Mouse (Mus musculus): ENCODE results near the gene Cyp27b1.

Cyp27b1 gene

GRCm38 (mm10) chr10:127047954-127048353, at the start of gene Cyp27b1:
TSS of gene Cyp27b1 (plus strand) at chr10:127048250.
- DNase-seq (ENCODE audit: low spot score) = no peak

GRCm38 (mm10) chr10:127000529-127000928, 47.5 kb upstream of the Cyp27b1 start, which contains the start of gene Avil:
TSS of gene Avil (plus strand) at chr10:127000709.
- DNase-seq (ENCODE audit: low spot score) = no peak

- no peak for DNase-seq (ENCODE audit: low spot score)
Observed at GRCm38 (mm10) chr10:127001297-127001696, 46.8 kb upstream of the Cyp27b1 start.

- no peak for DNase-seq (ENCODE audit: low spot score)
Observed at GRCm38 (mm10) chr10:127002056-127002455, 46.0 kb upstream of the Cyp27b1 start.

- no peak for DNase-seq (ENCODE audit: low spot score)
Observed at GRCm38 (mm10) chr10:127002765-127003164, 45.3 kb upstream of the Cyp27b1 start.

GRCm38 (mm10) chr10:127003334-127003733, 44.7 kb upstream of the Cyp27b1 start:
- no peak for DNase-seq (ENCODE audit: low spot score)

GRCm38 (mm10) chr10:127003806-127004205, 44.2 kb upstream of the Cyp27b1 start:
- no peak for DNase-seq (ENCODE audit: low spot score)

GRCm38 (mm10) chr10:127016488-127016887, 31.6 kb upstream of the Cyp27b1 start:
- DNase-seq (ENCODE audit: low spot score) = no peak

GRCm38 (mm10) chr10:127017071-127017470, 31.0 kb upstream of the Cyp27b1 start:
- DNase-seq (ENCODE audit: low spot score) = no peak

GRCm38 (mm10) chr10:127018422-127018821, 29.6 kb upstream of the Cyp27b1 start:
- DNase-seq (ENCODE audit: low spot score) = no peak

GRCm38 (mm10) chr10:127030336-127031296, 17.4 kb upstream of the Cyp27b1 start, which contains the start of gene Tsfm:
TSS of gene Tsfm (minus strand) at chr10:127030840.
- DNase-seq (ENCODE audit: low spot score) = peak; percentile 86

GRCm38 (mm10) chr10:127033301-127033741, 14.7 kb upstream of the Cyp27b1 start:
- no peak for DNase-seq (ENCODE audit: low spot score)

GRCm38 (mm10) chr10:127036273-127036672, 11.8 kb upstream of the Cyp27b1 start:
- DNase-seq (ENCODE audit: low spot score) = no peak

- no peak for DNase-seq (ENCODE audit: low spot score)
Observed at GRCm38 (mm10) chr10:127037641-127038040, 10.4 kb upstream of the Cyp27b1 start.

GRCm38 (mm10) chr10:127040569-127041214, 7.4 kb upstream of the Cyp27b1 start:
- DNase-seq (ENCODE audit: low spot score) = no peak

- no peak for DNase-seq (ENCODE audit: low spot score)
Observed at GRCm38 (mm10) chr10:127041274-127041766, 6.7 kb upstream of the Cyp27b1 start, which contains the start of the genes Mettl1 and Eef1akmt3. TSS of gene Mettl1 (plus strand) at chr10:127041414. TSS of gene Eef1akmt3 (minus strand) at chr10:127041513.

- peak; percentile 65 for DNase-seq (ENCODE audit: low spot score)
Observed at GRCm38 (mm10) chr10:127041774-127042338, 6.2 kb upstream of the Cyp27b1 start.

GRCm38 (mm10) chr10:127042468-127043115, 5.5 kb upstream of the Cyp27b1 start:
- no peak for DNase-seq (ENCODE audit: low spot score)

- DNase-seq (ENCODE audit: low spot score) = no peak
Observed at GRCm38 (mm10) chr10:127043187-127043586, 4.9 kb upstream of the Cyp27b1 start.

- no peak for DNase-seq (ENCODE audit: low spot score)
Observed at GRCm38 (mm10) chr10:127048608-127049394, 751 bp downstream of the Cyp27b1 start.
